Mouse (Mus musculus) bone marrow macrophage, adult 2 months (primary cell): Measurements from ENCODE around the gene Pak1ip1.

Source experiments
- CTCF ChIP-seq: IDR thresholded peaks from 2 replicates; pipeline ENCODE4 v1.5.1; 2012; ENCODE audit warnings: low read depth, mild to moderate bottlenecking, low read length, moderate library complexity
- POLR2A ChIP-seq: IDR thresholded peaks from 2 replicates; pipeline ENCODE4 v1.6.1; 2012; ENCODE audit warnings: mild to moderate bottlenecking, low read depth, low read length, borderline replicate concordance

- TF ChIP-seq POLR2A (no peak), CTCF (no peak)
Observed at GRCm38 (mm10) chr13:40971261-40971660, 29.6 kb upstream of the Pak1ip1 start.
